Mouse (Mus musculus): Measurements from ENCODE around the gene Slc6a17. TPM values are rescaled to one million over a fixed set of nuclear protein-coding genes. Genes with fewer than 3 reads are reported as not detected.
A peak's percentile ranks its signal among the peaks of the same experiment; 100 is the strongest.

The Slc6a17 gene
- 100 to 1,000 TPM; 272 to 323 (median 290) TPM for total RNA-seq (2022)

DNA sequence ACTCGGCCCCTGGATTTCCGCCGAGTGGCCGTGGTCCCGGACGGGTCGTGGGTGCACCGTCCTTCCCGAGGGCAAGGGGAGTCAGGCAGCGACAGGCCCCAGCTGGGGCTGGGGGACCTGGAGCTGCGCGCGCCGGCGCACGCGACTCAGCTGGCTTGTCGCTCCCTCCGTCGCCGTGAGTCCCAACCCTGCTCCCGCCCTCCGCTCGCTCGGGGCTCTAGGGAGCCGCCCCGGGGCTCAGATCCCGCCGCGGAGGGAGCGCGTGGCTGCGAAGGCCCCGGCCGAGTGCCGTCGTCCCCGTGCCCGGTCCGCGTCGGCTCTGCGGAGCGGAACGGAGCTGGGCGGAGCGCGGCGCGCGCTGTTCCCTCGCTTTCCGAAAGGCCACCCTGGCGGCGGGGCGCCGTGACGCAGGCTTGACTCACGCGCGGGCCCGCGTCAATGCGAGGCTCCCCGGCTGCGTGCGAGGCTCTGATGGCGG, at the start of gene Slc6a17:
Slc6a17 (minus strand) TSS at position 388 of the 478 bp plus-strand sequence.
- DNase-seq (ENCODE audit: low spot score in 2 of 2): peak; percentile 56 to 82

DNA sequence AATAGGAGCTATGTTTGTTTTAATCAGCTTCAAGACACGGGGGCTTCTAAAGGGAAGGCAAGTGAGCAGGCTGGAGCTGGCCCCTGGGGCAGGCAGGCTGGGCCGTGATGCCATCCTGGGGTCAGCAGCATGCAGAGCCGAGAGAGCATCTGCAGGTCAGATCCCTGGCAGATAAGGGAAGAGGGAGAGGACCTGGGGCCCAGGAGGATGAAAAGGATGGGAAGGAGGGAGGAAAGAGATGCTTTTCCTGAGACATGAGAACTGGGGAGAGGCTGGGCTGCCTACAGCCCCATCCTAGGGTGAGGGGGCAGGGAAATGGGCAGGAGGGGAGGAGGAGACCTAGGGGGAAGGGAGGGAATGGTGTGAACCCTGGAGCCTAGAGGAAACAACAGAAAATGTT, 47.5 kb upstream of the Slc6a17 start:
- DNase-seq (ENCODE audit: low spot score in 2 of 2): no peak

DNA sequence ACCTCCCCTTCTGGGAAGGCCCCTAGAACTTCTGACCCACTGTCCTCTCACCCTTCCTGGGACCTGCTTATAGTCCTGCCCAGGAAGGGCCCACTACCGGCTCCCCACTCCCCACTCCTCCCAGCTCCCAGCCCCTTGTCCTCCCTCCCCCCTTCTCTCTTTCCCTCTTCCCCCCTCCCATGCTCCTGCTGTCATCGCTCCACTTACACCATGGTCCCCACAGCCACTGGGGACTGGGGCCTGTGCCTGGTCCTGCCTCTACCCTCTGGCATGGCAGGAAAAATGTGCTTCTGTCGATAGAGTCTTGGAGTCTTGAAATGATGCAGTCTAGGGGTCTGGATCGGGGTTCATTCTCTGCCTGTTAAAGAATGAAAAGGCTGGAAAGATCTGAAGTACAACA, 46.1 kb upstream of the Slc6a17 start:
- DNase-seq (ENCODE audit: low spot score in 2 of 2): no peak

GRCm38 (mm10) chr3:107562591-107562990, 44.8 kb upstream of the Slc6a17 start:
- no peak for DNase-seq (ENCODE audit: low spot score in 2 of 2)

- DNase-seq (ENCODE audit: low spot score in 2 of 2): no peak
Measured at GRCm38 (mm10) chr3:107562104-107562503, 44.3 kb upstream of the Slc6a17 start.

DNA sequence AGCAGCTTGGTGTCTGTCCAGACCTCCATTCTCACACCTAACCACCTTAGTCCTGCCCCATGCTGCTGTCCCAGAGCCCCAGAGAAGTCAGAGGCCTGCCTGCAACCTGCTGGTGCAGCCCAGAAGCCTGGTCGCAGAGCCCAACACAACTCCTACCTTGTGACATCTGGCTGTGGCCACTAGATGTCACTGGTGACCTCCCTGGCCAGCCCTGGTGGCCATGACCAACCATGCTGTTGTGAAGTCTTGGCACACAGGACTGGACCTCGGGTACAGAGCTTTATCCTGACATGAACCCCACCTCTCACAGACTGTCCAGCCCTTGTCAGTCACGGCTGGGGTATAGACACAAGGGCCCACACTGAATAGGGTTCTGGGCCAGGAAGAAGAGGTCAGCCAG, 41.4 kb upstream of the Slc6a17 start:
- peak; percentile 38 to 62 for DNase-seq (ENCODE audit: low spot score in 2 of 2)

DNA sequence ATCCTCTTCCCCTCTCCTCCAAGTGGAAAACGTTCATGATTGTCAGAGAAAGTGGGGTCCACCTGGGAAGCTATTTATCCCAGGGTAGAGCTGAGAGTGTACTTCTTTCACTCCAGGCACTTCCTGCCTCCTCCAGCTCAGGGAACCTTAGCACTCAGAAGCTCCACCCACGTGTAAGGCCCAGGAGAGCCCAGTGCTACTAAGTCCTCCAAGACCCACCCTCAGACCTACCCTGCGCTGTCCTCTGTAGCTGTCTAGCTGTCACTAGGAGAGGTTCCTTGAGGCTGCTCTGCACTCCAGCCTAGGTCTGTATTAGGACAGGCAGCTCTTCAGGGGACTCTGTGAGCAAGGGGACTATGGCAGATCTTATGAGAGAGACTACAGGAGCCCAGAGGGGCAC, 40.9 kb upstream of the Slc6a17 start:
- no peak for DNase-seq (ENCODE audit: low spot score in 2 of 2)

DNA sequence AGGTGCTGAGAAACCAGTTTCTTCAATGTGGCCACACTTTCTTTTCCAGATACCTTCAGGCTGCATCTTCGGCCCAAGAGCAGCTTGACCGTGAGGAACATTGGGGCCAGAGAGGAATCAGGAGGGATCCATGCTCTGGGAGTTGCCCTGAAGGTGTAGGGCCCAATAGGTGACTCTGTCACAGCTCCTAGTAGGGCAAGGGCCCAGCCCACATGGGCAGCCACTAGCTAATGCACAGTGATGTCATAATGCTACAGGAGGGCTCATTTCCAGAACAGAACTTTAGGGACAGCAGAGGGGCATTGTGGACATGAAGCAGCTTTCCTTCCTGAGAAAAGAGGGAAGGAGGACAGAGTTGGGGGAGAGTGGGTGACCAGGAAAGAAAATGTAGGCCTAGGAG, 37.0 kb upstream of the Slc6a17 start, which contains the start of gene Ubl4b:
Ubl4b (minus strand) TSS at position 232 of the 400 bp plus-strand sequence.
- DNase-seq (ENCODE audit: low spot score in 2 of 2): no peak

DNA sequence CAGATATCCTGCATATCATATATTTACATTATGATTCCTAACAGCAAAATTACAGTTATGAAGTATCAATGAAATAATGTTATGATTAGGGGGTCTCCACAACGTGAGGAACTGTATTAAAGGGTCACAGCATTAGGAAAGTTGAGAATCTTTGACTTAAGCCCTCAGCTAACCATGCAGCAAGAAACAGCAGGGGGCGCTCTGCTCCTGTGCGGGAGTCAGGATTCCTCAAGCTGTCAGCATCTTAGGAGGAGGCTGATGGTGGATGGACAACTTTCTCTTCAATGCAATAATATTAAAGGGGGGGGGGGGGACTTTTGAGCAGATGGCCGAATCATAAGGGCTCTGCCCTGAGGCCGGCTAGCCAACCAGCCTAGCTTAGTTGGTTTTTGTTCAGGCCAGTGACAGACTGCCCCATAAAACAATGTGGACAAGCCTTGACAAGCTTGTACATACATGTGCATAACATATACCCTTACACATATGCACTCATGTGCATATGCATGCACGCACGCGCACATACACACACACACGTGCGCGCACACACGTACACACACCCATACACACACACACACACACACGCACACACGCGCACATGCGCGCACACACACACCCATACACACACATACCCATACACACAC, 32.7 kb upstream of the Slc6a17 start:
- peak in 1 of 2 experiments; percentile 62 for DNase-seq (ENCODE audit: low spot score in 2 of 2)

GRCm38 (mm10) chr3:107546956-107547355, 29.1 kb upstream of the Slc6a17 start:
- no peak for DNase-seq (ENCODE audit: low spot score in 2 of 2)

GRCm38 (mm10) chr3:107545716-107546412, 28.0 kb upstream of the Slc6a17 start:
- no peak for DNase-seq (ENCODE audit: low spot score in 2 of 2)

DNA sequence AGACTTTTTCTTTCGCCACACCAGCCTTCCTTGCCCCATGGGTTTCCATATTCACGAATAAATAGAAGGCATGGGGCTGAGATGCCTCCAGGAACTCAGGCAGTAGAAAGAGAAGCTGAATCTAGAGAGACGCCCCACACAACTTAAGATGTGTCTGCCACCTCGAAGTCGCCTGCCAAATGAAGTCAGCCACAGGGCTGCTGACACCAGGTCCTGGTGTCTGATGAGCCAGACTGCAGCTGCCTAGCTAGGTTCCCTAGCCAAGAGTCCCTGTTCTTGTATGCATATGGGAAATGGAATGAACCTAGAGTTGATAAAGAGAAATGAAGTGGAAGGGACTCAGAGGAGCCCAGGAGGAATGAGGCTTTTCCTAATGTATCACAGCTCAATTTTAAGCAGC, 27.5 kb upstream of the Slc6a17 start:
- DNase-seq (ENCODE audit: low spot score in 2 of 2): no peak

DNA sequence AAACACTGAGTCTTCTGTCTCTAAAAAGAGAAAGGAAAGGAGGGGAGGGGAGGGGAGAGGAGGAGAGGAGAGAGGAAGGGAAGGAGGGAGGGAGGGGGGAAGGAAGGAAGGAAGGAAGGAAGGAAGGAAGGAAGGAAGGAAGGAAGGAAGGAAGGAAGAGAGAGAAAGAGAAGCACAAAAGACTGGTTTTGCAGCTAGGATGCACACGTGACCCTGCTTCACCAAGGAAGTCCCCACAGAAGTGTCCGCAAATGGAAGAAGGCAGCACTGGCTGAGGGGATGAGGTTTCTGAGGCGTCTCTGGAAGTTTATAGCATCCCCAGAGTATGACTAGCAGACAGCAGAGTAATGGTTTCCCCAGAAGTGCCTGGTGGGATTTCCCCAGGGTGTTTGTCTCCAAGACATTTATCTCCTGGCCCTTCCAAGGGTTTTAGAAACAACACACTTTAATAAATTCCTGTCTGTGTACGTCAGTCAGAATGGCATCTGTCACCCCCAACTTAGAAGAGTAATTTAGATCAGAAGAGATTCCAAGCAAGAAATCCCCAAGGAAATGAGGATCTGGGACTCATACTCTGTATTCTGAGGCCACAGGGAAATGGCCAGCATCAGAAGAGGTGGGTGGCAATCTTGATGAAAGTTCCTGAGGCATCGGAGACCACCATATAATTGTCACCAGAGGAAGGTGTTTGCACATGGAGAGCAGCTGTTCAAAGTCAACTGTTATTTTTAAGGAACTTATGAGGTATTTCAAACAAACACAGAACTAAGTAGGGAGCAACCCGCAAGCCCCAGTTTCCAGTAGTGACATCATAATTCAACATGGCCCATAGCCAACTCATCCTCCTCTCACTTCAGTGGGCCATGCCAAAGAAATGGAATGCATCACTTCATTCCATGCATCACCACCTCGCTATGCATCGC, 25.6 kb upstream of the Slc6a17 start:
- DNase-seq (ENCODE audit: low spot score in 2 of 2): no peak

GRCm38 (mm10) chr3:107542584-107542983, 24.8 kb upstream of the Slc6a17 start:
- no peak for DNase-seq (ENCODE audit: low spot score in 2 of 2)

- DNase-seq (ENCODE audit: low spot score in 2 of 2): no peak
Measured at GRCm38 (mm10) chr3:107537504-107537889, 19.7 kb upstream of the Slc6a17 start.

DNA sequence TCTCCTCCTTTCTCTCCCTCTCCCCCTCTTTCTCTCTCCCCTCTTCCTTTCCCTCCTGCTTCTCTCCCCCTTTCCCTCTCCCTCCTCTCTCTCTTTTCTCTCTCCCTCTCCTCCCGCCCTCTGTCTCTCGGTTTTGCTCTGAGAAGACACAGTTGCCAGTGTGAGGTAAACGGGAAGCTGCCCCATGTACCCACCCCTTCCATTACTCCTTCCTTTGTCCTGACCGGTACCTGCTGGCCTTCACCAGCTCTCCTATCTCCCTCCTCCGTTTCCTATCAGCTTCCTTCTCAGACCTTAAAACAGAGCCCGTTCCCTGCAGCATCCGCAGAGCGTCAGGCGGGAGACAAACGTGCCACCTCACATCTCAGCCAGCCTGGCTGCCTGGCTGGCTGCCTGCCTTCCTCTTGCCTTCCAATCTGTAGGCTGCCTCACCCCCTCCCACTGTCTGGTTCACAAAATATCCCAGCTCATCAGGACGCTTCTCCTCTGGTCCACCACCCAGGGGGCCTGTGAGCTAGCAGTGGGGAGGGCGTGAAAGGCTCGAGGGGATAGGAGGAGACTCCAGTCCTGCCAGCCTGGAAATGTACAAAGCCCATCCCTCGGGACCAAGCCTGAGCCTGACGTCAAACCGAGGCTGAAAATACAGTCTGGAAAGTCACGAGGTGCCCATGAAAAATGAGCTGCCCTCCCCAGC, 19.1 kb upstream of the Slc6a17 start:
- DNase-seq (ENCODE audit: low spot score in 2 of 2): peak; percentile 80 to 81

DNA sequence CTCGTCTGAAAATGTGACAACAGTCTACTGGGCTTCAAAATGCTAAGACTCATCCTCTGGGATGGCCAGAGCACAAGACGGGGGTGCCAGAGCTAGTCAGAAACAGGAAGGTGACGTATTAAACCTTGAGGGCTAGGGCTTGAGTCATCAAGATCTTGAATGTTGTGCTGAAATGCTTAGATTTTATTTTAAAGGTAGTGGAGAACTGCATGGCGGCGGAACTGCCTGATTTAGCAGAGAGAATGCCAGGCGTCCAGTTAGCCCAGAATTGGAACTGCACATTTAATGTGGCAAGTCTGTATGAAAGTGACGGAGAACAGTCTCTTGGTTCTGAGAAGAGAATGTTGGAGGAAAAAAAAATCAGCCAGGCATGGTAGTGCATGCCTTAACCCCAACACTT, 17.1 kb upstream of the Slc6a17 start:
- DNase-seq (ENCODE audit: low spot score in 2 of 2): no peak

DNA sequence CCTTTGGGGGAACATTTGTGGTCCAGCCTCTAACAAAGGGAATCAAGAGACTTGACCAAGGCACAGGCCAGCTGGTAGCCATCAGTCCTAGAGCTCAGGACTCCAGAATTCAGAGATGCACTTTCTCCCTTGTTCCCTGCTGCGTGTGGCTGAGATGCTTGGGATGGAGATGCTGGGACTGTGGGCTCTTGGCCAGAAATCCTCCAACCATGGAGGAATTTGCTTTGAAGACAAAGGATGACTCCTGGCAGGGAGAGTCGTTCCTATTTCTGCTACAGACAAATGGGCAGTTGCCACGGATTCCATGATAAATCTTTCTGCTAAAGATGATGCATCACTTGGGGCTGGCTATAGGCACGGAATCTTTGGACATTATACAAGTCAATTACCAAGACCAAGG, 15.7 kb upstream of the Slc6a17 start:
- no peak for DNase-seq (ENCODE audit: low spot score in 2 of 2)

- no peak for DNase-seq (ENCODE audit: low spot score in 2 of 2)
Measured at GRCm38 (mm10) chr3:107530581-107530980, 12.8 kb upstream of the Slc6a17 start.

DNA sequence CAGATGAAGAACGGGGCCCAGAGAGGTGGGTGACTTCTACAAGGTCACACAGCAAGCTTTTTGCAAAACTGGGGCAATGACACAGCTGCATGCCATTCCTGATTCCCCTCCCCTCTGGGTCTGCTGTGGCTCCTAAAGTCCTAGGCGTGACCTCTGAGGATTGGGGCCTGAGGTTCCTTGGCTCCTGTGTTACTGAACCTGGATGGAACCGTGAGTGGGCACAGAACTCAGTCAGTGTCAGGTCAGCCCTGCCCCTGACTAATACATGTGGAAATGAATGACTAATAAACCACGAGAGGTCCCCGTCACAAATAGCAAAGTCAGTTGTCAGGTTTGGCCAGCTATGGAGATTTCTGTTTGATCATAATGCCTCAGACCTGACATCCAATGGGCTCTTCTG, 11.4 kb upstream of the Slc6a17 start:
- DNase-seq (ENCODE audit: low spot score in 2 of 2): no peak

DNA sequence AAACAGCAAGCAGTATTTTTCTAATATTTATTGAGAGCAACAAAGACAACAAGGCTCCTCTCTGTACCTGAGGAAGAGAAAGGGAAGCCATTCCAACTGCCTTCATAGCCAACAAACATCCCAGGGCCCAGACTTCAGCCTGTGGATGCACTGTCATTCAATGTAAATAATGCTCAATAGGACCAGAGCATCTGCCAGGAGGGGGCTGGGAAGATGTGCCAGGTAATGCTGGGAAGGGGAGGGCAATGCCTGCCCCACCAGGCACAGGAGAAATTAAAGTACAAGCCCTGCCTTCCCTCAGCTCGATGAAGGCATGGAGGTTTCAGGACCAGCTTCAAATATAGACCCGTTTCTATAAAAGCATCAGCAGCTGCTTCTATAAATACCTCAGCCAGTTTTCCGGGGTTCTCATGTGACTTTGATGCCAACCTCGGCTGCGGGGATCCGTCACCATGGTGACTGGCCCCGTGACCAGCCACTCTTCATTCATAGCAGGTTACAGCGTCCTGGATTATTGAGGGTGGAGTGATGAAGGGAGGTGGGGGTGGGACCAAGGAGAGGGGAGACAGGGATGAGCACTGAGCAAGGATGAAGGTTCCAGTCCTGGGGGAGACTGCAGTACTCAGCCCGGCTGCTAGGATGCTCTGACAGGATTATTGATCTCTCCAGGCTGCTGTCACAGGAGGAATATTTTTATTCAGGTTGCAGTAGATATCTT, 10.7 kb upstream of the Slc6a17 start:
- peak; percentile 74 to 86 for DNase-seq (ENCODE audit: low spot score in 2 of 2)
